In the genomic region with DNA sequence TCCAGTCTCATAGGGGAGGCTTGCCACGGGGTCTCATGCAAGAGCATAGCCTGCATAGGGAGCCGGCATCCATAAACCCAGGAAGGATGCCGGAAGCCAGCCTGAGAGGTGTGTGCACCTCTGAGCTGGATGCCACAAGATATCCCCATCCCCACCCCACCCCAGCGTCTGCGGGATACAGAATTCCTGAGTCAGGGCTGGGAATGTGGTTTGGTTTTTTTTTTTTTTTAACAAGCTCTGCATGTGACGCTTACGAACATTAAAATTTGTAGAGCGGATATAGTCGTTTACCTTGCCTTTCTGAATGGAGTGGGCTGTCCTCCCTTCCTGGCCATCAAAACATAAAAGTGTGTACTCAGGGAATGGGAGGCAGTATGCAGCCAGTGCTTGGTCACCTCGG, we compare ENCODE assay signal across 27 mouse cellular contexts.
DNase-seq lines count a peak whose midpoint lies in the region; ATAC-seq lines count a peak whose summit lies in the region.
"Had no signal": no experiment of that assay in that cellular context is flagged by ENCODE, and none has a peak within 500 bp of the region (broad histone marks: within the 10 kb centered on the region; RNA-seq: fewer than 3 reads in every experiment).

No protein-coding gene starts in this region.

- no peak for DNase-seq in kidney, postnatal 10 days
- DNase-seq in liver, result no peak
- peak; percentile 56 for DNase-seq in ZHBTc4 (ENCODE audit: low read depth, low spot score)
- no peak for DNase-seq in heart, postnatal 36 days
- DNase-seq in left cerebral cortex, adult 8-10 months (ENCODE audit: low spot score in 2 of 2), result no peak
- DNase-seq: adrenal gland, adult 2 months; adrenal gland, postnatal 14 days; B cell, adult 2 months; cerebellum, adult 11 months; cerebellum, adult 2 months; cerebellum, adult 9-11 months; cerebellum, postnatal 25 days; forebrain, postnatal 0 days; gastrocnemius, adult 2 months; gastrocnemius, postnatal 25 days; heart, adult 18-20 months; heart, postnatal 10 days had no signal

- intact Hi-C loops in heart, postnatal 36 days (cut with DNase I), result loop anchor here (5.0 kb wide), 1 partner anchor 622 kb away; a partner anchor contains a TSS

- H3K4me1 ChIP-seq in kidney, embryonic 16.5 days (ENCODE audit: insufficient read depth, low read length), result peaks cover 6% of the 10 kb centered on the region
- H3K4me1 ChIP-seq in liver, embryonic 15.5 days (replicated peaks), result peaks cover 62% of the 10 kb centered on the region
- H3K4me1 ChIP-seq: embryonic facial prominence, embryonic 12.5 days; embryonic facial prominence, embryonic 15.5 days; hindbrain, embryonic 12.5 days; hindbrain, embryonic 15.5 days had no signal

- no peak for ATAC-seq in kidney, embryonic 16.5 days (ENCODE audit: low FRiP score, low TSS enrichment)
- ATAC-seq in liver, embryonic 15.5 days (ENCODE audit: insufficient read depth), result no peak
- ATAC-seq: forebrain, embryonic 14.5 days; forebrain, postnatal 0 days had no signal

- no peak overlapping the region for H3K4me3 ChIP-seq in kidney, embryonic 16.5 days (ENCODE audit: low read length)
- H3K4me3 ChIP-seq in liver, embryonic 15.5 days (replicated peaks), result no peak overlapping the region
- H3K4me3 ChIP-seq: embryonic facial prominence, embryonic 12.5 days; embryonic facial prominence, embryonic 15.5 days; gastrocnemius, adult 2 months; heart, embryonic 12.5 days; heart, embryonic 15.5 days; hindbrain, embryonic 12.5 days; hindbrain, embryonic 15.5 days had no signal

- H3K9ac ChIP-seq in kidney, embryonic 16.5 days (replicated peaks; ENCODE audit: low read length), result 0 out of 2 replicates have a peak overlapping the region, but pooled peaks have one; percentile 6
- no peak overlapping the region for H3K9ac ChIP-seq in liver, embryonic 15.5 days
- H3K9ac ChIP-seq: embryonic facial prominence, embryonic 12.5 days; embryonic facial prominence, embryonic 15.5 days; forebrain, postnatal 0 days; heart, embryonic 12.5 days; heart, embryonic 15.5 days; hindbrain, embryonic 12.5 days; hindbrain, embryonic 15.5 days had no signal

- H3K27ac ChIP-seq in kidney, embryonic 16.5 days (ENCODE audit: low read length), result no peak overlapping the region
- peak overlapping the region; percentile 21; the same call in 1 of the 2 replicates for H3K27ac ChIP-seq in liver, embryonic 15.5 days (replicated peaks)
- H3K27ac ChIP-seq: embryonic facial prominence, embryonic 12.5 days; embryonic facial prominence, embryonic 15.5 days; gastrocnemius, adult 2 months; heart, embryonic 15.5 days; hindbrain, embryonic 12.5 days; hindbrain, embryonic 15.5 days had no signal

- 42% methylated on average over 10 of the region's 10 CpGs for WGBS in kidney, embryonic 16.5 days
- WGBS in liver, embryonic 15.5 days (ENCODE audit: insufficient replicate concordance), result 81% methylated on average over 10 of the region's 10 CpGs

- H3K9me3 ChIP-seq in kidney, embryonic 16.5 days (ENCODE audit: low read length), result no peaks in the 10 kb centered on the region
- no peaks in the 10 kb centered on the region for H3K9me3 ChIP-seq in liver, embryonic 15.5 days (replicated peaks)
- H3K9me3 ChIP-seq: embryonic facial prominence, embryonic 12.5 days; embryonic facial prominence, embryonic 15.5 days; heart, embryonic 15.5 days; hindbrain, embryonic 12.5 days; hindbrain, embryonic 15.5 days had no signal

- no peaks in the 10 kb centered on the region for H3K27me3 ChIP-seq in kidney, embryonic 16.5 days (ENCODE audit: insufficient read depth, low read length)
- no peaks in the 10 kb centered on the region for H3K27me3 ChIP-seq in liver, embryonic 15.5 days
- H3K27me3 ChIP-seq: CH12.LX; embryonic facial prominence, embryonic 12.5 days; embryonic facial prominence, embryonic 15.5 days; heart, embryonic 12.5 days; heart, embryonic 15.5 days; hindbrain, embryonic 12.5 days; hindbrain, embryonic 15.5 days had no signal

- no peaks in the 10 kb centered on the region for H3K36me3 ChIP-seq in kidney, embryonic 16.5 days (ENCODE audit: insufficient read depth, low read length)
- H3K36me3 ChIP-seq in liver, embryonic 15.5 days (replicated peaks), result no peaks in the 10 kb centered on the region
- H3K36me3 ChIP-seq: embryonic facial prominence, embryonic 12.5 days; embryonic facial prominence, embryonic 15.5 days; heart, embryonic 12.5 days; heart, embryonic 15.5 days; hindbrain, embryonic 12.5 days; hindbrain, embryonic 15.5 days had no signal

- H3K4me2 ChIP-seq in kidney, embryonic 16.5 days (replicated peaks; ENCODE audit: low read depth, low read length), result no peak overlapping the region
- H3K4me2 ChIP-seq in liver, embryonic 15.5 days, result no peak overlapping the region
- H3K4me2 ChIP-seq: embryonic facial prominence, embryonic 12.5 days; embryonic facial prominence, embryonic 15.5 days; heart, embryonic 12.5 days; heart, embryonic 15.5 days; hindbrain, embryonic 12.5 days; hindbrain, embryonic 15.5 days had no signal
